Mouse (Mus musculus) ZHBTc4 (cell line): ENCODE results near the gene Ap1m2.
A peak's percentile ranks its signal among the peaks of the same experiment; 100 is the strongest.
"Not testable (repeated sequence)": the region's sequence is repeated elsewhere in the genome, so short reads cannot be mapped to it uniquely, and the experiment has no call there.

ENCODE experiments used
- DNase-seq: peaks from one replicate; pipeline ENCODE4 v3.0.0-alpha.2; 2011; ENCODE audit warnings: low read depth, low spot score

The Ap1m2 gene

GRCm38 (mm10) chr9:21289337-21289671 lies 22.8 kb downstream of the Ap1m2 start:
- DNase-seq: no peak

- DNase-seq: no peak
Observed at GRCm38 (mm10) chr9:21288404-21289336, 23.5 kb downstream of the Ap1m2 start.

- peak; percentile 99 for DNase-seq
Observed at GRCm38 (mm10) chr9:21287571-21288402, 24.4 kb downstream of the Ap1m2 start, which contains the start of gene Kri1. Kri1 (minus strand) TSS chr9:21287969.

- DNase-seq: no peak
Observed at GRCm38 (mm10) chr9:21286753-21287152, 25.4 kb downstream of the Ap1m2 start.

GRCm38 (mm10) chr9:21283994-21284393 lies 28.1 kb downstream of the Ap1m2 start:
- no peak for DNase-seq

- DNase-seq: peak; percentile 74
Observed at GRCm38 (mm10) chr9:21283591-21283990, 28.5 kb downstream of the Ap1m2 start.

GRCm38 (mm10) chr9:21277776-21278175 lies 34.4 kb downstream of the Ap1m2 start:
- DNase-seq: no peak

GRCm38 (mm10) chr9:21276307-21276706 lies 35.8 kb downstream of the Ap1m2 start:
- DNase-seq: no peak

- DNase-seq: no peak
Observed at GRCm38 (mm10) chr9:21275727-21276126, 36.4 kb downstream of the Ap1m2 start.

GRCm38 (mm10) chr9:21275013-21275710 lies 37.0 kb downstream of the Ap1m2 start:
- no peak for DNase-seq

GRCm38 (mm10) chr9:21274336-21274735 lies 37.8 kb downstream of the Ap1m2 start:
- DNase-seq: no peak

GRCm38 (mm10) chr9:21273520-21274228 lies 38.5 kb downstream of the Ap1m2 start:
- no peak for DNase-seq

- DNase-seq: no peak
Observed at GRCm38 (mm10) chr9:21273094-21273493, 39.0 kb downstream of the Ap1m2 start.

- no peak for DNase-seq
Observed at GRCm38 (mm10) chr9:21272391-21272790, 39.7 kb downstream of the Ap1m2 start.

GRCm38 (mm10) chr9:21269590-21269989 lies 42.5 kb downstream of the Ap1m2 start:
- DNase-seq: not testable (repeated sequence)

GRCm38 (mm10) chr9:21268305-21268704 lies 43.8 kb downstream of the Ap1m2 start:
- DNase-seq: no peak

GRCm38 (mm10) chr9:21266889-21267288 lies 45.2 kb downstream of the Ap1m2 start:
- no peak for DNase-seq

- peak; percentile 31 for DNase-seq
Observed at GRCm38 (mm10) chr9:21265611-21266010, 46.5 kb downstream of the Ap1m2 start.

GRCm38 (mm10) chr9:21265000-21265561 lies 47.1 kb downstream of the Ap1m2 start, which contains the start of gene Atg4d:
Atg4d (plus strand) TSS chr9:21265293.
- peak; percentile 100 for DNase-seq

- DNase-seq: no peak
Observed at GRCm38 (mm10) chr9:21264272-21264999, 47.7 kb downstream of the Ap1m2 start.
